Mouse (Mus musculus) liver, embryonic 14.5 days (tissue): ENCODE results near the gene Btbd35f8. TPM values are rescaled to one million over a fixed set of nuclear protein-coding genes. Genes with fewer than 3 reads are reported as not detected.
"Not testable (repeated sequence)": the region's sequence is repeated elsewhere in the genome, so short reads cannot be mapped to it uniquely, and the experiment has no call there.

ENCODE experiments used
- ATAC-seq: fragments of 200-750 bp; cut with Nextera tagmentation; 2 replicates; pipeline ENCODE4 v1.8.0; 2017; ENCODE audit warnings: moderate number of reproducible peaks, mild to moderate bottlenecking, moderate library complexity; ENCODE audit not compliant: insufficient read depth
- DNase-seq, 3 experiments: peaks; one replicate each; pipeline ENCODE4 v3.0.0-alpha.2; 2012 to 2013; ENCODE audit warnings: low read depth in 3 of 3, low spot score in 3 of 3
- H3K27ac ChIP-seq: fragments of 300-500 bp; sonication (generic); 2 replicates; pipeline ENCODE4 v1.5.1; 2014; ENCODE audit warnings: moderate library complexity, mild to moderate bottlenecking, control low read depth, inconsistent platforms
- H3K27me3 ChIP-seq: fragments of 300-500 bp; sonication (generic); 2 replicates; pipeline ENCODE4 v1.6.1; 2014; ENCODE audit warnings: mild to moderate bottlenecking, low read length, moderate library complexity; ENCODE audit not compliant: control insufficient read depth, insufficient read depth
- H3K36me3 ChIP-seq: fragments of 300-500 bp; sonication (generic); replicated peaks from 2 replicates; pipeline ENCODE4 v1.6.1; 2014; ENCODE audit warnings: low read depth; ENCODE audit not compliant: control insufficient read depth, insufficient read depth
- H3K4me1 ChIP-seq, 2 experiments: fragments of 200-500 bp in 1 of 2; fragments of 300-500 bp in 1 of 2; sonication (generic) in 1 of 2; replicated peaks; 2 replicates each; pipeline ENCODE4 v1.6.1; 2012 to 2014; ENCODE audit warnings: antibody characterized with exemption in 1 of 2, inconsistent platforms in 1 of 2, low read length in 1 of 2; ENCODE audit not compliant: control insufficient read depth in 2 of 2, insufficient read depth in 2 of 2
- H3K4me2 ChIP-seq: fragments of 300-500 bp; sonication (generic); 2 replicates; pipeline ENCODE4 v1.6.1; 2014; ENCODE audit warnings: low read depth, mild to moderate bottlenecking, control low read depth, moderate library complexity
- H3K4me3 ChIP-seq, 2 experiments: fragments of 200-500 bp in 1 of 2; fragments of 300-500 bp in 1 of 2; sonication (generic) in 1 of 2; 2 replicates each; pipeline ENCODE4 v1.5.1; 2012 to 2014; ENCODE audit warnings: low read depth in 2 of 2, low read length in 2 of 2, mild to moderate bottlenecking in 2 of 2, control low read depth in 1 of 2, inconsistent platforms in 1 of 2, moderate library complexity in 1 of 2; ENCODE audit not compliant: insufficient read depth in 1 of 2
- H3K9ac ChIP-seq: fragments of 300-500 bp; sonication (generic); replicated peaks from 2 replicates; pipeline ENCODE4 v1.6.1; 2014; ENCODE audit warnings: mild to moderate bottlenecking, control low read depth, moderate library complexity
- H3K9me3 ChIP-seq: fragments of 300-500 bp; sonication (generic); 2 replicates; pipeline ENCODE4 v1.6.1; 2016; ENCODE audit warnings: low read length, mixed read lengths; ENCODE audit not compliant: control insufficient read depth
- WGBS: fragments of 180-500 bp; shearing (Covaris S2); extraction: QIAGEN DNeasy Blood & Tissue Kit; methylation state at CpG from one replicate; pipeline ENCODE4 v1.1.7; 2014; ENCODE audit not compliant: insufficient replicate concordance; 5-methylcytosine and 5-hydroxymethylcytosine counted together
- polyA plus RNA-seq, 2 experiments: library from polyadenylated mRNA; depleted of rRNA in 1 of 2; stranded (reverse) in 1 of 2; unstranded in 1 of 2; fragments of >200 nt; fragmentation: Nextera tagmentation in 1 of 2; extraction: Ambion mirVana in 1 of 2; gene quantifications; 2 replicates each; pipeline versions ENCODE4 v1.2.1 to v1.2.3; 2012 to 2014

Btbd35f8 gene
- polyA plus RNA-seq (2012; rRNA removed): not detected in 2 replicates
- polyA plus RNA-seq (2014; fragmentation: Nextera tagmentation; extraction: Ambion mirVana): not detected in 2 replicates

- H3K27ac ChIP-seq, H3K27me3 ChIP-seq, H3K4me2 ChIP-seq, ATAC-seq, H3K4me1 ChIP-seq, H3K4me3 ChIP-seq, H3K9me3 ChIP-seq, H3K36me3 ChIP-seq, DNase-seq, H3K9ac ChIP-seq: not testable (repeated sequence)
- no CpG with 5 or more reads among the region's 3 CpGs for WGBS
Measured at GRCm38 (mm10) chrX:34450224-34450623, at the start of gene Btbd35f8. TSS of gene Btbd35f8 (plus strand) at chrX:34450524.

Other genes with a start within 250 kb of the Btbd35f8 start
- not detected in 2 replicates for gene Spin2g, start 211.8 kb upstream of the Btbd35f8 start, polyA plus RNA-seq (2012; rRNA removed)
- not detected in 2 replicates for gene Spin2g, start 211.8 kb upstream of the Btbd35f8 start, polyA plus RNA-seq (2014; fragmentation: Nextera tagmentation; extraction: Ambion mirVana)